Mouse (Mus musculus) ES-E14 (cell line): ENCODE results near the gene Anks1b. TPM values are rescaled to one million over a fixed set of nuclear protein-coding genes. Genes with fewer than 3 reads are reported as not detected.

Source experiments
- DNase-seq: peaks from one replicate; pipeline ENCODE4 v3.0.0-alpha.2; 2013; ENCODE audit warnings: low read depth, low spot score
- H3K27ac ChIP-seq: 2 replicates; pipeline ENCODE4 v1.5.1; 2012; ENCODE audit warnings: low read depth, mild to moderate bottlenecking, low read length, moderate library complexity, mixed read lengths; ENCODE audit not compliant: poor library complexity, insufficient read depth, severe bottlenecking
- H3K36me3 ChIP-seq: 2 replicates; pipeline ENCODE4 v1.6.1; 2012; ENCODE audit warnings: mild to moderate bottlenecking, low read length, moderate library complexity, mixed read lengths; ENCODE audit not compliant: control insufficient read depth, poor library complexity, insufficient read depth, severe bottlenecking
- H3K4me1 ChIP-seq, 2 experiments: fragments of 150-350 bp in 1 of 2; sonication (generic) in 1 of 2; 2 replicates each; pipeline ENCODE4 v1.6.1; 2012; ENCODE audit warnings: low read length in 2 of 2, mild to moderate bottlenecking in 1 of 2, mixed read lengths in 1 of 2; ENCODE audit not compliant: control insufficient read depth in 2 of 2, insufficient read depth in 2 of 2, poor library complexity in 1 of 2
- H3K4me3 ChIP-seq, 2 experiments: fragments of 150-350 bp in 1 of 2; sonication (generic) in 1 of 2; 2 replicates each; pipeline ENCODE4 v1.5.1; 2012; ENCODE audit warnings: low read length in 2 of 2, low read depth in 1 of 2, mild to moderate bottlenecking in 1 of 2, mixed read lengths in 1 of 2; ENCODE audit not compliant: insufficient read depth in 1 of 2, poor library complexity in 1 of 2, severe bottlenecking in 1 of 2
- H3K9ac ChIP-seq: 2 replicates; pipeline ENCODE4 v1.6.1; 2012; ENCODE audit warnings: low read depth, mild to moderate bottlenecking, low read length, mixed read lengths; ENCODE audit not compliant: poor library complexity, insufficient read depth, severe bottlenecking
- H3K9me3 ChIP-seq: fragments of 150-350 bp; sonication (generic); 2 replicates; pipeline ENCODE4 v1.6.1; 2012; ENCODE audit warnings: low read depth, mild to moderate bottlenecking, low read length; ENCODE audit not compliant: control insufficient read depth, insufficient read depth
- CHD2 ChIP-seq: IDR thresholded peaks from 2 replicates; pipeline ENCODE4 v1.6.1; 2014; ENCODE audit warnings: mild to moderate bottlenecking, low read depth, low read length, inconsistent platforms
- HCFC1 ChIP-seq: IDR thresholded peaks from 2 replicates; pipeline ENCODE4 v1.6.1; 2012; ENCODE audit warnings: low read length, inconsistent platforms, borderline replicate concordance; ENCODE audit not compliant: insufficient read depth
- MAFK ChIP-seq: IDR thresholded peaks from 2 replicates; pipeline ENCODE4 v1.6.1; 2014; ENCODE audit warnings: mild to moderate bottlenecking, low read depth, low read length, inconsistent platforms; ENCODE audit not compliant: insufficient read depth
- ZC3H11A ChIP-seq: IDR thresholded peaks from 2 replicates; pipeline ENCODE4 v1.6.1; 2012; ENCODE audit warnings: low read depth, mild to moderate bottlenecking, inconsistent platforms, low read length, borderline replicate concordance
- ZNF384 ChIP-seq: IDR thresholded peaks from 2 replicates; pipeline ENCODE4 v1.6.1; 2012; ENCODE audit warnings: low read depth, low read length, inconsistent platforms
- in situ Hi-C, 2 experiments: fragments of 600-800 bp; cut with MboI; formaldehyde crosslinking; loops; one replicate each; pipeline ENCODE4 v1.15.1; 2025; ENCODE audit warnings: low sequenced_read_pairs in 2 of 2, inconsistent platforms in 1 of 2; ENCODE audit not compliant: unreplicated experiment in 2 of 2
- total RNA-seq: library from RNA; depleted of rRNA; stranded (reverse); fragments of 300-350 nt; gene quantifications from 2 replicates; pipeline ENCODE4 v1.2.3, GENCODE M21; 2012

The Anks1b gene
- total RNA-seq, 1 experiment, result 2.6 TPM

- no peaks in the 10 kb centered on the region for H3K36me3 ChIP-seq
- no peaks in the 10 kb centered on the region for H3K9me3 ChIP-seq
- TF ChIP-seq HCFC1 (no peak), ZNF384 (no peak), MAFK (no peak), CHD2 (no peak), ZC3H11A (no peak)
- H3K27ac ChIP-seq, result no peak overlapping the region
- no peak overlapping the region for H3K9ac ChIP-seq
- no peak for DNase-seq
- H3K4me1 ChIP-seq, result no peaks in the 10 kb centered on the region
- in situ Hi-C loops, result no loop called here
- H3K4me3 ChIP-seq, result no peak overlapping the region
Observed at GRCm38 (mm10) chr10:90753106-90753505, 879.8 kb downstream of the Anks1b start.

DNA sequence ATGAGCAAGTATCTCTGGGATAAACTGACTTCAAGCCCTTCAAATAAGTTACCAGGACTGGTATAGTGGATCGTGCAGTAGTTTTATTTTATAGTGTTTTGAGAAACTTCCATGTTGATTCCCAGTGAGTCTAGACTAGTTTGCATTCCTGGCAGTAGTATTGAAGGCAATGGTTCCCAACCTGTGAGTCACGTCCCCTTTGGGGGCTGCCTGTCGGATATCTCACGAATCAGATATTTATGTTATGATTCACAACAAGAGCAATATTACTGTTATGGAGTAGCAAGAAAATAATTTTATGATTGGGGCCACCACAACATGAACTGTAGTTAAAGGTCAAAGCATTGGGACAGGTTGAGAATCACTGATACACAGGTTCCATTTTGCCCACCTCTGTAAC is 884.5 kb downstream of the Anks1b start:
- TF ChIP-seq ZC3H11A (no peak), HCFC1 (no peak), CHD2 (no peak), MAFK (no peak), ZNF384 (no peak)
- Histone ChIP-seq H3K9me3 (no peaks in the 10 kb centered on the region), H3K4me1 (no peaks in the 10 kb centered on the region), H3K9ac (no peak overlapping the region), H3K36me3 (no peaks in the 10 kb centered on the region), H3K4me3 (no peak overlapping the region), H3K27ac (no peak overlapping the region)
- in situ Hi-C loops, result no loop called here
- no peak for DNase-seq

DNA sequence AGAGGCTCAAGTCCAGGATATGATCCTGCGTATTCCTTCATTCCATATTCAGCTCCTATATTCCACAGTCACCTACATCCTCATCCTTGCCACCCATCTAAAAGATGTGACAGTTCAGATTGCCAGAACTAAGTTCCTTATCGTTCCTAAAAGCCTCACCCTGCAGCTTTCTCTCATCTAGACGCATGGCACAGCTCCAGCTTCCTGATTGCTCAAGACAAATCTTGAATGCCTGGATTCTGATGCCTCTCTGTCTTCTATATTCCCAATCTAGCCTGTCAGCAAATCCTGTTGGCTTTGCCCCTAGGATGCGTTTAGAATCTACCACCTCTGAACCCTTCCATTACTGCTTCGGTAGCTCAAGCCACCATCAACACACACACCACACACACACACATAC is 886.6 kb downstream of the Anks1b start:
- Histone ChIP-seq H3K9ac (no peak overlapping the region), H3K9me3 (no peaks in the 10 kb centered on the region), H3K36me3 (no peaks in the 10 kb centered on the region), H3K27ac (no peak overlapping the region), H3K4me1 (no peaks in the 10 kb centered on the region), H3K4me3 (no peak overlapping the region)
- DNase-seq, result no peak
- TF ChIP-seq ZC3H11A (no peak), ZNF384 (no peak), HCFC1 (no peak), CHD2 (no peak), MAFK (no peak)
- in situ Hi-C loops, result no loop called here

DNA sequence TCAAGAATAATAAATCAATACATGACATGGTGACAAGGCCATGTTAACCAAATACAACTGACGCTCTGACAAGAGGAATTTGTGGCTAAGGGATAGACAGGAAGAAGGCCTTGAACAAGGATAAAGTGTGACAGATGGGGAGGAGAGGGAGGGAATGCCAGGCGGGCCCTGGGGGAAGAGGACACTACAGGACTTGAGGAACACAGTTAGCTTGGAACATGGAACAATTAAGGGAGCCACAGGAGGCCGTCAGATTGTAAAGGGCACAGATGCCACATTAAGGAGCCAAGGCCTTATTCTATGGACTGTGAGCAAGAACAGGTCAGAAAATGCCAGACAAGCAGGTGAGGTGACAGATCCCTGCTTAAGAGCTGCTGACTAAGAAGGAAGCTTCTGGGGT is 893.0 kb downstream of the Anks1b start:
- TF ChIP-seq ZNF384 (no peak), MAFK (no peak), CHD2 (no peak), ZC3H11A (no peak), HCFC1 (no peak)
- Histone ChIP-seq H3K4me3 (no peak overlapping the region), H3K4me1 (peaks cover 0 to 2% of the 10 kb centered on the region in 2 experiments; a peak in 1 of 4 replicates)

GRCm38 (mm10) chr10:90770403-90770955 is 897.2 kb downstream of the Anks1b start:
- no peak for DNase-seq
- in situ Hi-C loops, result no loop called here

More for the DNA sequence above, 893.0 kb downstream of the Anks1b start:
- no peaks in the 10 kb centered on the region for H3K36me3 ChIP-seq
- no peaks in the 10 kb centered on the region for H3K9me3 ChIP-seq
- no peak overlapping the region for H3K9ac ChIP-seq
- no peak for DNase-seq
- no peak overlapping the region for H3K27ac ChIP-seq
- in situ Hi-C loops, result no loop called here

More at GRCm38 (mm10) chr10:90770403-90770955, 897.2 kb downstream of the Anks1b start:
- no peak for TF ChIP-seq CHD2
- TF ChIP-seq HCFC1, result no peak
- TF ChIP-seq ZNF384, result no peak
- no peak for TF ChIP-seq MAFK
- no peak for TF ChIP-seq ZC3H11A
- no peak overlapping the region for H3K4me3 ChIP-seq
- no peak overlapping the region for H3K9ac ChIP-seq
- no peaks in the 10 kb centered on the region for H3K9me3 ChIP-seq
- no peaks in the 10 kb centered on the region for H3K36me3 ChIP-seq
- H3K4me1 ChIP-seq, result peaks cover 0 to 2% of the 10 kb centered on the region in 2 experiments; a peak in 2 of 4 replicates
- H3K27ac ChIP-seq, result no peak overlapping the region
